In the genomic region with DNA sequence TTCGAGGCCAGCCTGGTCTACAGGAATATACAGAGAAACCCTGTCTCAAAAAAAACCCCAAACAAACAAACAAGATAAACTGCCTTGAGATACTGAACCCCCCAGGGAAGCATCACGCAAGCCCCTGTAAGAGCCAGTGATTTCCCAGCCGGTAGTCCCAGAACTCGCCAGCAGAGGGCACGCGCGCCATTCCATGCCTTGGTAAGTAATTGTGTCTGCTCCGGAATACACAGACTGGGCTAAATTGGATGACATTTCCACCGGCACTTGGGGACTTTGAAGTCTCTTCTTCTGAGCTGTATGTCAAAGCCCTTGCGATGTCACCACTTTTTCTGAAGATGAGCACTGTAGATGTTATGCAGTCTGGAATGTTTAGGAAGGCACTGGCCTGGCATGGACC, we compare ENCODE assay signal across 8 mouse cellular contexts. TPM values are rescaled to one million over a fixed set of nuclear protein-coding genes. Genes with fewer than 3 reads are reported as not detected.
DNase-seq lines count a peak whose midpoint lies in the region; ATAC-seq lines count a peak whose summit lies in the region.

No protein-coding gene starts in this region.

- peak; percentile 63 for ATAC-seq in hindbrain, embryonic 14.5 days (ENCODE audit: low FRiP score)
- peak; percentile 65 for ATAC-seq in megakaryocyte progenitor cell, adult 5-6 weeks (replicated peaks; ENCODE audit: poor library complexity)

- WGBS in hindbrain, embryonic 14.5 days = 2% methylated on average over 10 of the region's 10 CpGs

- peaks cover 16% of the 10 kb centered on the region; the same call in 1 of the 2 replicates for H3K36me3 ChIP-seq in hindbrain, embryonic 14.5 days (replicated peaks; ENCODE audit: control insufficient read depth, insufficient read depth)

- no peaks in the 10 kb centered on the region for H3K9me3 ChIP-seq in hindbrain, embryonic 14.5 days (ENCODE audit: control insufficient read depth, low read length)

- H3K4me1 ChIP-seq in hindbrain, embryonic 14.5 days (replicated peaks; ENCODE audit: control insufficient read depth, insufficient read depth, low read length) = no peaks in the 10 kb centered on the region

- no peaks in the 10 kb centered on the region for H3K27me3 ChIP-seq in hindbrain, embryonic 14.5 days (ENCODE audit: control insufficient read depth, insufficient read depth, low read length)

- no peak overlapping the region for H3K4me3 ChIP-seq in hindbrain, embryonic 14.5 days (replicated peaks; ENCODE audit: low read length)

- peak; percentile 94 for DNase-seq in NIH3T3 (ENCODE audit: low read depth)
- DNase-seq in cerebellum, adult 9-10 months = peak; percentile 90
- peak; percentile 74 to 87 for DNase-seq in frontal cortex, postnatal 10 days (ENCODE audit: low spot score in 2 of 2)
- peak; percentile 97 for DNase-seq in hindbrain, embryonic 14.5 days (ENCODE audit: low spot score)
- DNase-seq in left cerebral cortex, adult 11 months (ENCODE audit: low spot score) = peak; percentile 76
- peak; percentile 95 for DNase-seq in right cerebral cortex, adult 2 months (ENCODE audit: low spot score in 2 of 2)
- DNase-seq in urinary bladder, adult 2 months (ENCODE audit: low spot score) = peak; percentile 79

- no peak overlapping the region for H3K9ac ChIP-seq in hindbrain, embryonic 14.5 days

- no peak overlapping the region for H3K27ac ChIP-seq in hindbrain, embryonic 14.5 days

- H3K4me2 ChIP-seq in hindbrain, embryonic 14.5 days (replicated peaks) = no peak overlapping the region

RNA-seq across cellular contexts. Expression of gene Rcn3, which starts 12.2 kb away (rescaled TPM):
- 77.7 and 93.3 TPM in 2 replicates for polyA plus RNA-seq in hindbrain, embryonic 14.5 days (2014; fragmentation: Nextera tagmentation; extraction: Ambion mirVana)
- 4.6 and 7.8 TPM in 2 replicates for total RNA-seq in megakaryocyte progenitor cell, adult 5-6 weeks (2015)
- 5.4 TPM in 2 replicates for total RNA-seq in megakaryocyte progenitor cell, adult 5-6 weeks (2017)
- polyA plus RNA-seq in urinary bladder, adult 2 months (2012; rRNA removed) = 277 and 317 TPM in 2 replicates

RNA-seq across cellular contexts. Expression of gene Prrg2, which starts 17.4 kb away (rescaled TPM):
- polyA plus RNA-seq in hindbrain, embryonic 14.5 days (2014; fragmentation: Nextera tagmentation; extraction: Ambion mirVana) = 12.8 and 13.9 TPM in 2 replicates
- total RNA-seq in megakaryocyte progenitor cell, adult 5-6 weeks (2015) = 2.6 and 4.7 TPM in 2 replicates
- 3.0 and 4.2 TPM in 2 replicates for total RNA-seq in megakaryocyte progenitor cell, adult 5-6 weeks (2017)
- 37.6 and 46.5 TPM in 2 replicates for polyA plus RNA-seq in urinary bladder, adult 2 months (2012; rRNA removed)

RNA-seq across cellular contexts. Expression of gene Nosip, which starts 17.6 kb away (rescaled TPM):
- polyA plus RNA-seq in hindbrain, embryonic 14.5 days (2014; fragmentation: Nextera tagmentation; extraction: Ambion mirVana) = 57.9 and 62.1 TPM in 2 replicates
- 39.7 and 45.0 TPM in 2 replicates for total RNA-seq in megakaryocyte progenitor cell, adult 5-6 weeks (2015)
- 46.8 and 49.2 TPM in 2 replicates for total RNA-seq in megakaryocyte progenitor cell, adult 5-6 weeks (2017)
- 59.9 and 69.6 TPM in 2 replicates for polyA plus RNA-seq in urinary bladder, adult 2 months (2012; rRNA removed)

RNA-seq across cellular contexts. Expression of gene Fcgrt, which starts 23.8 kb away (rescaled TPM):
- polyA plus RNA-seq in hindbrain, embryonic 14.5 days (2014; fragmentation: Nextera tagmentation; extraction: Ambion mirVana) = 37.7 and 40.5 TPM in 2 replicates
- 0.54 and 0.62 TPM in 2 replicates for total RNA-seq in megakaryocyte progenitor cell, adult 5-6 weeks (2015)
- total RNA-seq in megakaryocyte progenitor cell, adult 5-6 weeks (2017) = 3.9 TPM in 2 replicates
- polyA plus RNA-seq in urinary bladder, adult 2 months (2012; rRNA removed) = 144 and 157 TPM in 2 replicates

RNA-seq across cellular contexts. Expression of gene Prr12, which starts 27.2 kb away (rescaled TPM):
- 16.5 and 16.8 TPM in 2 replicates for polyA plus RNA-seq in hindbrain, embryonic 14.5 days (2014; fragmentation: Nextera tagmentation; extraction: Ambion mirVana)
- 20.5 and 21.7 TPM in 2 replicates for total RNA-seq in megakaryocyte progenitor cell, adult 5-6 weeks (2015)
- total RNA-seq in megakaryocyte progenitor cell, adult 5-6 weeks (2017) = 2.8 and 4.0 TPM in 2 replicates
- 5.1 and 18.2 TPM in 2 replicates for polyA plus RNA-seq in urinary bladder, adult 2 months (2012; rRNA removed)
